Mouse (Mus musculus) MEL (cell line): ENCODE measurements around the gene Ccn2. TPM values are rescaled to one million over a fixed set of nuclear protein-coding genes. Genes with fewer than 3 reads are reported as not detected.

Source experiments
- DNase-seq: peaks from one replicate; pipeline ENCODE4 v3.0.0; 2011; ENCODE audit warnings: low read depth, low spot score
- H3K27ac ChIP-seq: 2 replicates; pipeline ENCODE4 v1.5.1; 2012; ENCODE audit warnings: low read depth, mild to moderate bottlenecking, control low read depth, low read length, moderate library complexity; ENCODE audit not compliant: control insufficient read depth
- H3K27me3 ChIP-seq, 2 experiments: fragments of 150-350 bp in 1 of 2; sonication (generic) in 1 of 2; 2 replicates each; pipeline ENCODE4 v1.6.1; 2012; ENCODE audit warnings: low read length in 2 of 2, mild to moderate bottlenecking in 2 of 2, improper control_type of control experiment in 1 of 2, moderate library complexity in 1 of 2; ENCODE audit not compliant: insufficient read depth in 2 of 2, control insufficient read depth in 1 of 2
- H3K36me3 ChIP-seq, 2 experiments: 2 replicates each; pipeline ENCODE4 v1.6.1; 2012 to 2014; ENCODE audit warnings: low read length in 2 of 2, improper control_type of control experiment in 1 of 2, inconsistent platforms in 1 of 2, mild to moderate bottlenecking in 1 of 2; ENCODE audit not compliant: insufficient read depth in 2 of 2, control insufficient read depth in 1 of 2
- H3K4me1 ChIP-seq, 2 experiments: fragments of 150-350 bp in 1 of 2; sonication (generic) in 1 of 2; 2 replicates each; pipeline ENCODE4 v1.6.1; 2012; ENCODE audit warnings: low read length in 2 of 2, improper control_type of control experiment in 1 of 2, mild to moderate bottlenecking in 1 of 2; ENCODE audit not compliant: insufficient read depth in 2 of 2, control insufficient read depth in 1 of 2
- H3K4me3 ChIP-seq, 2 experiments: fragments of 150-350 bp in 1 of 2; sonication (generic) in 1 of 2; 2 replicates each; pipeline ENCODE4 v1.5.1; 2012; ENCODE audit warnings: low read depth in 2 of 2, low read length in 2 of 2, mild to moderate bottlenecking in 2 of 2, moderate library complexity in 2 of 2, control low read depth in 1 of 2, improper control_type of control experiment in 1 of 2; ENCODE audit not compliant: control insufficient read depth in 1 of 2, insufficient read depth in 1 of 2
- H3K79me2 ChIP-seq: 2 replicates; pipeline ENCODE4 v1.6.1; 2012; ENCODE audit warnings: mild to moderate bottlenecking, low read length, moderate library complexity; ENCODE audit not compliant: control insufficient read depth, poor library complexity, insufficient read depth
- H3K9ac ChIP-seq: 2 replicates; pipeline ENCODE4 v1.6.1; 2012; ENCODE audit warnings: low read depth, mild to moderate bottlenecking, control low read depth, low read length, moderate library complexity; ENCODE audit not compliant: control insufficient read depth, poor library complexity, severe bottlenecking
- H3K9me3 ChIP-seq: fragments of 150-350 bp; sonication (generic); replicated peaks from 2 replicates; pipeline ENCODE4 v1.6.1; 2012; ENCODE audit warnings: mild to moderate bottlenecking, low read length, improper control_type of control experiment, moderate library complexity; ENCODE audit not compliant: insufficient read depth
- CHD1 ChIP-seq: IDR thresholded peaks from 2 replicates; pipeline ENCODE4 v1.6.1; 2012; ENCODE audit warnings: low read depth, mild to moderate bottlenecking, inconsistent platforms, low read length, improper control_type of control experiment
- CTCF ChIP-seq, 3 experiments: IDR thresholded peaks in 2 of 3; conservative IDR thresholded peaks in 1 of 3; 2 replicates each; pipeline ENCODE4 v1.5.1; 2011 to 2012; ENCODE audit warnings: low read length in 3 of 3, low read depth in 2 of 3, mild to moderate bottlenecking in 2 of 3, improper control_type of control experiment in 1 of 3, inconsistent platforms in 1 of 3, mixed read lengths in 1 of 3, moderate library complexity in 1 of 3; ENCODE audit not compliant: control insufficient read depth in 1 of 3, insufficient read depth in 1 of 3, poor library complexity in 1 of 3, severe bottlenecking in 1 of 3
- E2F4 ChIP-seq: IDR thresholded peaks from 2 replicates; pipeline ENCODE4 v1.6.1; 2011; ENCODE audit warnings: low read depth, low read length, improper control_type of control experiment, borderline replicate concordance
- ELF1 ChIP-seq: IDR thresholded peaks from 2 replicates; pipeline ENCODE4 v1.6.1; 2014; ENCODE audit warnings: low read depth, mild to moderate bottlenecking, inconsistent platforms, low read length, improper control_type of control experiment, moderate library complexity
- EP300 ChIP-seq, 2 experiments: IDR thresholded peaks; 2 replicates each; pipeline ENCODE4 v1.6.1; 2011; ENCODE audit warnings: improper control_type of control experiment in 2 of 2, low read length in 2 of 2, low read depth in 1 of 2, mild to moderate bottlenecking in 1 of 2
- ETS1 ChIP-seq: IDR thresholded peaks from 2 replicates; pipeline ENCODE4 v1.6.1; 2012; ENCODE audit warnings: low read depth, mild to moderate bottlenecking, inconsistent platforms, low read length, improper control_type of control experiment, moderate library complexity
- GABPA ChIP-seq: IDR thresholded peaks from 2 replicates; pipeline ENCODE4 v1.6.1; 2012; ENCODE audit warnings: low read depth, mild to moderate bottlenecking, inconsistent platforms, low read length, improper control_type of control experiment, moderate library complexity
- GATA1 ChIP-seq: IDR thresholded peaks from 2 replicates; pipeline ENCODE4 v1.6.1; 2011; ENCODE audit warnings: low read depth, low read length, improper control_type of control experiment
- HCFC1 ChIP-seq: IDR thresholded peaks from 2 replicates; pipeline ENCODE4 v1.6.1; 2012; ENCODE audit warnings: low read depth, mild to moderate bottlenecking, inconsistent platforms, low read length, improper control_type of control experiment, moderate library complexity
- MYB ChIP-seq: IDR thresholded peaks from 2 replicates; pipeline ENCODE4 v1.6.1; 2011; ENCODE audit warnings: mild to moderate bottlenecking, low read depth, low read length, improper control_type of control experiment
- MYC ChIP-seq: IDR thresholded peaks from 2 replicates; pipeline ENCODE4 v1.6.1; 2011; ENCODE audit warnings: low read depth, mild to moderate bottlenecking, low read length, improper control_type of control experiment, moderate library complexity
- NELFE ChIP-seq: IDR thresholded peaks from 2 replicates; pipeline ENCODE4 v1.6.1; 2011; ENCODE audit warnings: low read depth, low read length, improper control_type of control experiment
- NRF1 ChIP-seq: IDR thresholded peaks from 2 replicates; pipeline ENCODE4 v1.6.1; 2014; ENCODE audit warnings: low read depth, mild to moderate bottlenecking, inconsistent platforms, low read length, improper control_type of control experiment, moderate library complexity; ENCODE audit not compliant: poor library complexity, insufficient read depth, severe bottlenecking
- POLR2A ChIP-seq, 2 experiments: IDR thresholded peaks; 2 replicates each; pipeline ENCODE4 v1.6.1; 2011 to 2012; ENCODE audit warnings: low read length in 2 of 2, mild to moderate bottlenecking in 2 of 2, control low read depth in 1 of 2, improper control_type of control experiment in 1 of 2, low read depth in 1 of 2, moderate library complexity in 1 of 2; ENCODE audit not compliant: control insufficient read depth in 1 of 2, insufficient read depth in 1 of 2, poor library complexity in 1 of 2
- POLR2AphosphoS5 ChIP-seq: IDR thresholded peaks from 2 replicates; pipeline ENCODE4 v1.6.1; 2012; ENCODE audit warnings: low read depth, borderline replicate concordance, mild to moderate bottlenecking, inconsistent platforms, low read length, moderate library complexity, mixed read lengths
- RAD21 ChIP-seq: IDR thresholded peaks from 2 replicates; pipeline ENCODE4 v1.6.1; 2011; ENCODE audit warnings: mild to moderate bottlenecking, low read depth, low read length, improper control_type of control experiment
- RCOR1 ChIP-seq: IDR thresholded peaks from 2 replicates; pipeline ENCODE4 v1.6.1; 2012; ENCODE audit warnings: low read depth, mild to moderate bottlenecking, inconsistent platforms, low read length, improper control_type of control experiment
- SIN3A ChIP-seq: IDR thresholded peaks from 2 replicates; pipeline ENCODE4 v1.6.1; 2012; ENCODE audit warnings: low read length, improper control_type of control experiment, inconsistent platforms
- TAL1 ChIP-seq: IDR thresholded peaks from 2 replicates; pipeline ENCODE4 v1.6.1; 2012; ENCODE audit warnings: mild to moderate bottlenecking, inconsistent platforms, low read length, moderate library complexity, mixed read lengths
- TBP ChIP-seq: IDR thresholded peaks from 2 replicates; pipeline ENCODE4 v1.8.0; 2011; ENCODE audit warnings: low read depth, low read length, improper control_type of control experiment
- TCF12 ChIP-seq: IDR thresholded peaks from 2 replicates; pipeline ENCODE4 v1.6.1; 2014; ENCODE audit warnings: low read depth, mild to moderate bottlenecking, inconsistent platforms, low read length, improper control_type of control experiment, moderate library complexity
- UBTF ChIP-seq: IDR thresholded peaks from 2 replicates; pipeline ENCODE4 v1.6.1; 2012; ENCODE audit warnings: low read depth, mild to moderate bottlenecking, inconsistent platforms, low read length, improper control_type of control experiment, moderate library complexity, borderline replicate concordance; ENCODE audit not compliant: insufficient read depth
- ZC3H11A ChIP-seq: IDR thresholded peaks from 2 replicates; pipeline ENCODE4 v1.6.1; 2012; ENCODE audit warnings: low read depth, mild to moderate bottlenecking, inconsistent platforms, low read length, improper control_type of control experiment
- ZNF384 ChIP-seq: IDR thresholded peaks from 2 replicates; pipeline ENCODE4 v1.6.1; 2012; ENCODE audit warnings: low read depth, mild to moderate bottlenecking, inconsistent platforms, low read length, improper control_type of control experiment
- polyA plus RNA-seq, 2 experiments: library from polyadenylated mRNA; stranded (reverse) in 1 of 2; unstranded in 1 of 2; fragments of >175 nt in 1 of 2; fragments of >200 nt in 1 of 2; gene quantifications; 2 replicates each; pipeline versions ENCODE4 v1.2.1 to v1.2.4; 2012; ENCODE audit warnings: low replicate concordance in 2 of 2, low read depth in 1 of 2; ENCODE audit not compliant: insufficient read length in 2 of 2, insufficient read depth in 1 of 2, missing spikeins in 1 of 2
- total RNA-seq: library from RNA; depleted of rRNA; stranded (reverse); fragments of 300-350 nt; gene quantifications from 2 replicates; pipeline ENCODE4 v1.2.3, GENCODE M21; 2012

Ccn2 gene
- total and polyA plus RNA-seq, 3 experiments = not detected

DNA sequence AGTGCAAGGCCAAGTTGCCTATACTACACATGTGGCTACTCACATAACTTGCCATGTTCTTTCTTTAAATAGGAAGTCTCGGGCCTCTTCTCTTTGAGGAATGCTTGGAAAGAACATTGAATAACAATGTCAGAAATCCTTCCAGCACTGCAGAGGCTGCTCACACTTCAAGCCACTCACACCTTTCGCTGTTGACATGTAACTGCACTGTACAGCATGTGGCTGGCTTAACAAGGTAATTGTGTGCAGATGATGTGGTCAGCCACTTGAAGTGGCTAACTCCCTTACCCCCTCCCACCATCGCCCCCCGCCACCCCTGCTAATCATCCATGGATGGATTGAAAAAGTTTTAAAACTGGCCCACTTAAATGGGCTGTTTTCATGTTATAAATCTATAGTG lies 1.7 kb upstream of the Ccn2 start:
- no peak overlapping the region for H3K27ac ChIP-seq

DNA sequence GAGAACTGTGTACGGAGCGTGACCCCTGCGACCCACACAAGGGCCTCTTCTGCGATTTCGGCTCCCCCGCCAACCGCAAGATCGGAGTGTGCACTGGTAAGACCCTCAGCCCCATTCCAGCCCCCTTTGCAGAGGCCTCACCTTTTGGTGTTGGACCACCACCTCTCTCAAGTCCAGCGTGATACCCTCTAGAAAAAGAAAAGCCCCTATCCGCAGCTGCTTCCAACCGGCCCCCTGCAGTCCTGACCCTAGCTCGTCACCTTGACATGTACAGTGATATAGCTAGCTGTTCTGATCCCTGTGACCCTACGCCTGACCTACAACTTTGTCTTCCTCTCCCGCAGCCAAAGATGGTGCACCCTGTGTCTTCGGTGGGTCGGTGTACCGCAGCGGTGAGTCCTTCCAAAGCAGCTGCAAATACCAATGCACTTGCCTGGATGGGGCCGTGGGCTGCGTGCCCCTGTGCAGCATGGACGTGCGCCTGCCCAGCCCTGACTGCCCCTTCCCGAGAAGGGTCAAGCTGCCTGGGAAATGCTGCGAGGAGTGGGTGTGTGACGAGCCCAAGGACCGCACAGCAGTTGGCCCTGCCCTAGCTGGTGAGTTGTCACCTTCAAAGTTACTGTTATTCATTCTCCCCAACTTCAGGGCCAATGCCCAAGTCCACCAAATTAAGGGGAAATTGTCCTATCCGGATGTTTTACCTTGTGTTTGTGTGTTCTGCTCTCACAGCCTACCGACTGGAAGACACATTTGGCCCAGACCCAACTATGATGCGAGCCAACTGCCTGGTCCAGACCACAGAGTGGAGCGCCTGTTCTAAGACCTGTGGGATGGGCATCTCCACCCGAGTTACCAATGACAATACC lies 994 bp downstream of the Ccn2 start:
- no peak overlapping the region for H3K27ac ChIP-seq
- no peaks in the 10 kb centered on the region for H3K9me3 ChIP-seq
- no peak overlapping the region for H3K9ac ChIP-seq
- TF ChIP-seq ELF1 = no peak
- TF ChIP-seq ZC3H11A = no peak
- TF ChIP-seq CHD1 = no peak
- no peak for TF ChIP-seq EP300 (IDR thresholded peaks at IDR 0.05; ENCODE audit: low read depth in 1 of 2, low read length in 2 of 2)
- no peak for TF ChIP-seq NRF1
- no peak for TF ChIP-seq NELFE
- TF ChIP-seq GABPA = no peak
- no peak for TF ChIP-seq UBTF
- no peak for TF ChIP-seq MYB
- no peak for TF ChIP-seq CTCF (IDR thresholded peaks at IDR 0.05 in 2 of 3, conservative IDR thresholded peaks at IDR 0.05 in 1 of 3; ENCODE audit: control insufficient read depth in 1 of 3, insufficient read depth in 1 of 3, low read depth in 2 of 3, low read length in 3 of 3, poor library complexity in 1 of 3, severe bottlenecking in 1 of 3)
- no peaks in the 10 kb centered on the region for H3K79me2 ChIP-seq
- peaks cover 3 to 8% of the 10 kb centered on the region in 2 experiments; a peak in 3 of 4 replicates for H3K4me1 ChIP-seq
- H3K4me3 ChIP-seq = no peak overlapping the region
- no peak for DNase-seq
- H3K27me3 ChIP-seq = no peaks in the 10 kb centered on the region
- H3K36me3 ChIP-seq = peaks cover 0 to 5% of the 10 kb centered on the region in 2 experiments; a peak in 1 of 4 replicates

More for the DNA sequence above, 1.7 kb upstream of the Ccn2 start:
- Histone ChIP-seq H3K9ac (no peak overlapping the region), H3K27me3 (no peaks in the 10 kb centered on the region), H3K9me3 (no peaks in the 10 kb centered on the region), H3K79me2 (no peaks in the 10 kb centered on the region), H3K4me3 (no peak overlapping the region), H3K36me3 (peaks cover 0 to 5% of the 10 kb centered on the region in 2 experiments; a peak in 1 of 4 replicates), H3K4me1 (peaks cover 3 to 8% of the 10 kb centered on the region in 2 experiments; a peak in 3 of 4 replicates)
- TF ChIP-seq EP300 (IDR thresholded peaks at IDR 0.05; ENCODE audit: low read depth in 1 of 2, low read length in 2 of 2) (no peak), ZNF384 (no peak), POLR2AphosphoS5 (no peak), TBP (no peak), E2F4 (no peak), HCFC1 (no peak), SIN3A (no peak), MYC (no peak), ETS1 (no peak), TCF12 (no peak), POLR2A (IDR thresholded peaks at IDR 0.05; ENCODE audit: control insufficient read depth in 1 of 2, insufficient read depth in 1 of 2, low read depth in 1 of 2, low read length in 2 of 2, poor library complexity in 1 of 2) (no peak), TAL1 (no peak), CHD1 (no peak), RAD21 (no peak), MYB (no peak), GATA1 (no peak), NELFE (no peak), RCOR1 (no peak)
- DNase-seq = no peak
